Mouse (Mus musculus): Measurements from ENCODE around the gene Ergic1. TPM values are rescaled to one million over a fixed set of nuclear protein-coding genes. Genes with fewer than 3 reads are reported as not detected.

The Ergic1 gene
- polyA plus RNA-seq, 1 experiment, result 39.2 TPM

DNA sequence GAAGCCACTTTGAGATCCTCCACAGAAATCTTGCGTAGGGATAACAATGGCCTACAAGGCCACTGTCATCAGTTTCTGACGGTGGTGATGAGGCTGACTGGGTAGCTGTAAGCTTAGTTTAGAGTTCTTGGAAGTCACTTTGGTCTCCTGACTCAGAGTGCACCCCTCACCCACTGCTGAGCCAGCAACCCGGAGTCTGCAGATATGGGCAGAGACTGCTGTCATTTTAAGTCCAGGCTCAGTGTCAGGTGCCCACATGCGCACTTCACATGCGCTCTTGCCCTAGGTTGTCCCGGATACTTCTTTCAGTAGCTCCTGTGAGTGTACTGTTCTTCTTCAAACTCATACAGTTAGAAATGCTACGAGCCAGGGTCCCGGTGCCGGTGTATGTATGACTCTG is 72.6 kb downstream of the Ergic1 start:
- H3K4me1 ChIP-seq (ENCODE audit: control insufficient read depth, insufficient read depth, insufficient read length), result no peaks in the 10 kb centered on the region
- DNase-seq (ENCODE audit: low read depth in 1 of 2, low spot score in 2 of 2), result no peak
- H3K27ac ChIP-seq (ENCODE audit: insufficient read depth, low read length), result no peak overlapping the region
- H3K4me3 ChIP-seq (ENCODE audit: extremely low read depth, insufficient read depth, insufficient read length), result no peak overlapping the region
- no peaks in the 10 kb centered on the region for H3K27me3 ChIP-seq (ENCODE audit: control insufficient read depth, insufficient read depth, low read length)
- TF ChIP-seq CTCF (IDR thresholded peaks at IDR 0.05; ENCODE audit: extremely low read depth, insufficient read depth, insufficient read length, insufficient replicate concordance), result no peak
- no peak for TF ChIP-seq POLR2A (IDR thresholded peaks at IDR 0.05; ENCODE audit: low read depth, low read length)
- 92% methylated on average over 9 of the region's 9 CpGs for WGBS
- H3K36me3 ChIP-seq (ENCODE audit: control insufficient read depth, insufficient read depth, low read length), result peaks cover 8% of the 10 kb centered on the region

DNA sequence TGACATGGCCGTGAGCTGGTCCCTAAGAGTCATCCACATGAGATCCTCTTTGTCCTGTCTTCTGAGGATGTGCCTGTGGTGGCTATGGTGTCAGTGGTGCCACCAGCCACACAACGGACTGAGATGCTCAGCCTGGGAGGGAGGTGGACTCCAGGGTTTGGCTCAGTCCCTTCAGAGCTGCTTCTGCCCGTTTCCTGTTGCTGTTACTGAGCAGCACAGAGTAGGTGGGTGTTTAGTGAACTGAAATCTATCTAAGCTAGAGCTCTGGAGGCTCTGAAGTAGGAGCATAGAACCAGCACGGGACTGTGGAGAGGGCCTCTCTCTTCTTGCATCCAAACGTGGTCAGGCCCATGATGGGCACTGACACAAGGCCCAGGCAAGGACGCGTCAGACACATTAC is 73.2 kb downstream of the Ergic1 start:
- no peaks in the 10 kb centered on the region for H3K27me3 ChIP-seq (ENCODE audit: control insufficient read depth, insufficient read depth, low read length)
- no peak overlapping the region for H3K4me3 ChIP-seq (ENCODE audit: extremely low read depth, insufficient read depth, insufficient read length)
- TF ChIP-seq POLR2A (IDR thresholded peaks at IDR 0.05; ENCODE audit: low read depth, low read length) (no peak), CTCF (IDR thresholded peaks at IDR 0.05; ENCODE audit: extremely low read depth, insufficient read depth, insufficient read length, insufficient replicate concordance) (no peak)
- no peak overlapping the region for H3K27ac ChIP-seq (ENCODE audit: insufficient read depth, low read length)
- no peaks in the 10 kb centered on the region for H3K4me1 ChIP-seq (ENCODE audit: control insufficient read depth, insufficient read depth, insufficient read length)
- DNase-seq (ENCODE audit: low read depth in 1 of 2, low spot score in 2 of 2), result no peak
- WGBS, result 90% methylated on average over 7 of the region's 7 CpGs
- H3K36me3 ChIP-seq (ENCODE audit: control insufficient read depth, insufficient read depth, low read length), result peaks cover 8% of the 10 kb centered on the region

- TF ChIP-seq CTCF (IDR thresholded peaks at IDR 0.05; ENCODE audit: extremely low read depth, insufficient read depth, insufficient read length, insufficient replicate concordance), result no peak
- Histone ChIP-seq H3K27me3 (ENCODE audit: control insufficient read depth, insufficient read depth, low read length) (no peaks in the 10 kb centered on the region), H3K4me1 (ENCODE audit: control insufficient read depth, insufficient read depth, insufficient read length) (no peaks in the 10 kb centered on the region), H3K4me3 (ENCODE audit: extremely low read depth, insufficient read depth, insufficient read length) (no peak overlapping the region), H3K27ac (ENCODE audit: insufficient read depth, low read length) (no peak overlapping the region), H3K36me3 (ENCODE audit: control insufficient read depth, insufficient read depth, low read length) (0 out of 2 replicates have a peak, but pooled peaks cover 2% of the 10 kb centered on the region)
- no peak for DNase-seq (ENCODE audit: low read depth in 1 of 2, low spot score in 2 of 2)
- 88% methylated on average over 7 of the region's 7 CpGs for WGBS
Measured at GRCm38 (mm10) chr17:26635951-26636350, 74.7 kb downstream of the Ergic1 start.

- Histone ChIP-seq H3K27me3 (ENCODE audit: control insufficient read depth, insufficient read depth, low read length) (no peaks in the 10 kb centered on the region), H3K27ac (ENCODE audit: insufficient read depth, low read length) (no peak overlapping the region), H3K4me3 (ENCODE audit: extremely low read depth, insufficient read depth, insufficient read length) (no peak overlapping the region), H3K36me3 (ENCODE audit: control insufficient read depth, insufficient read depth, low read length) (peaks cover 9% of the 10 kb centered on the region; the same call in 1 of the 2 replicates), H3K4me1 (ENCODE audit: control insufficient read depth, insufficient read depth, insufficient read length) (no peaks in the 10 kb centered on the region)
- no peak for DNase-seq (ENCODE audit: low read depth in 1 of 2, low spot score in 2 of 2)
- TF ChIP-seq CTCF (IDR thresholded peaks at IDR 0.05; ENCODE audit: extremely low read depth, insufficient read depth, insufficient read length, insufficient replicate concordance) (no peak), POLR2A (IDR thresholded peaks at IDR 0.05; ENCODE audit: low read depth, low read length) (no peak)
- 83% methylated on average over 4 of the region's 4 CpGs for WGBS
Measured at GRCm38 (mm10) chr17:26637851-26638250, 76.6 kb downstream of the Ergic1 start.

- peaks cover 11% of the 10 kb centered on the region; the same call in 1 of the 2 replicates for H3K36me3 ChIP-seq (ENCODE audit: control insufficient read depth, insufficient read depth, low read length)
- H3K27ac ChIP-seq (ENCODE audit: insufficient read depth, low read length), result no peak overlapping the region
- DNase-seq (ENCODE audit: low read depth in 1 of 2, low spot score in 2 of 2), result peak; percentile 41 to 71
- TF ChIP-seq POLR2A (IDR thresholded peaks at IDR 0.05; ENCODE audit: low read depth, low read length) (no peak), CTCF (IDR thresholded peaks at IDR 0.05; ENCODE audit: extremely low read depth, insufficient read depth, insufficient read length, insufficient replicate concordance) (peak; percentile 97)
- H3K4me1 ChIP-seq (ENCODE audit: control insufficient read depth, insufficient read depth, insufficient read length), result no peaks in the 10 kb centered on the region
- no peak overlapping the region for H3K4me3 ChIP-seq (ENCODE audit: extremely low read depth, insufficient read depth, insufficient read length)
- no peaks in the 10 kb centered on the region for H3K27me3 ChIP-seq (ENCODE audit: control insufficient read depth, insufficient read depth, low read length)
- whole genome bisulfite sequencing, result 20% methylated on average over 7 of the region's 7 CpGs
Measured at GRCm38 (mm10) chr17:26638655-26639054, 77.4 kb downstream of the Ergic1 start.

DNA sequence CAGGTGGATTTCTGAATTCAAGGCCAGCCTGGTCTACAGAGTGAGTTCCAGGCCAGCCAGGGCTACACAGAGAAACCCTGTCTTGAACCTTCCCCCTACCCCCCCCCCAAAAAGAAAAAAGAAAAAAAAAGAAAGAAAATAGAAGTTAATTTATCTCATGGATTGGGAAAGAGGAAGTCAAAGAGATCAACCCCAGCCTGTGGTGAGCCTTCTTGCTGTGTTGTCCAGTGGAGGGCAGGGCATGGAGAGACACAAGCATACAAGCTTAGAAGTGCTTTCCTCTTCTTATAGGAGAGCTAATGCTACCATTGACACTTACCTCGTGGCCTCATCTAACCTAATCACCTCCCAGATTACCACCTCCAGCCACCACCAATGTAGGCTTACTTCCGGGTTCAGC is 78.5 kb downstream of the Ergic1 start:
- Histone ChIP-seq H3K36me3 (ENCODE audit: control insufficient read depth, insufficient read depth, low read length) (peaks cover 11% of the 10 kb centered on the region; the same call in 1 of the 2 replicates), H3K4me1 (ENCODE audit: control insufficient read depth, insufficient read depth, insufficient read length) (no peaks in the 10 kb centered on the region), H3K27me3 (ENCODE audit: control insufficient read depth, insufficient read depth, low read length) (no peaks in the 10 kb centered on the region), H3K27ac (ENCODE audit: insufficient read depth, low read length) (no peak overlapping the region), H3K4me3 (ENCODE audit: extremely low read depth, insufficient read depth, insufficient read length) (no peak overlapping the region)
- TF ChIP-seq POLR2A (IDR thresholded peaks at IDR 0.05; ENCODE audit: low read depth, low read length) (no peak), CTCF (IDR thresholded peaks at IDR 0.05; ENCODE audit: extremely low read depth, insufficient read depth, insufficient read length, insufficient replicate concordance) (no peak)
- no peak for DNase-seq (ENCODE audit: low read depth in 1 of 2, low spot score in 2 of 2)
- WGBS, result 74% methylated on average over 2 of the region's 2 CpGs

GRCm38 (mm10) chr17:26640286-26640740 is 79.0 kb downstream of the Ergic1 start:
- H3K27me3 ChIP-seq (ENCODE audit: control insufficient read depth, insufficient read depth, low read length), result no peaks in the 10 kb centered on the region
- H3K27ac ChIP-seq (ENCODE audit: insufficient read depth, low read length), result no peak overlapping the region
- no peak overlapping the region for H3K4me3 ChIP-seq (ENCODE audit: extremely low read depth, insufficient read depth, insufficient read length)
- TF ChIP-seq POLR2A (IDR thresholded peaks at IDR 0.05; ENCODE audit: low read depth, low read length) (no peak), CTCF (IDR thresholded peaks at IDR 0.05; ENCODE audit: extremely low read depth, insufficient read depth, insufficient read length, insufficient replicate concordance) (no peak)
- no peak for DNase-seq (ENCODE audit: low read depth in 1 of 2, low spot score in 2 of 2)
- peaks cover 11% of the 10 kb centered on the region; the same call in 1 of the 2 replicates for H3K36me3 ChIP-seq (ENCODE audit: control insufficient read depth, insufficient read depth, low read length)
- H3K4me1 ChIP-seq (ENCODE audit: control insufficient read depth, insufficient read depth, insufficient read length), result no peaks in the 10 kb centered on the region
- 90% methylated on average over 3 of the region's 3 CpGs for WGBS
